9 mouse cellular contexts compared by ENCODE assay signal in the genomic region with DNA sequence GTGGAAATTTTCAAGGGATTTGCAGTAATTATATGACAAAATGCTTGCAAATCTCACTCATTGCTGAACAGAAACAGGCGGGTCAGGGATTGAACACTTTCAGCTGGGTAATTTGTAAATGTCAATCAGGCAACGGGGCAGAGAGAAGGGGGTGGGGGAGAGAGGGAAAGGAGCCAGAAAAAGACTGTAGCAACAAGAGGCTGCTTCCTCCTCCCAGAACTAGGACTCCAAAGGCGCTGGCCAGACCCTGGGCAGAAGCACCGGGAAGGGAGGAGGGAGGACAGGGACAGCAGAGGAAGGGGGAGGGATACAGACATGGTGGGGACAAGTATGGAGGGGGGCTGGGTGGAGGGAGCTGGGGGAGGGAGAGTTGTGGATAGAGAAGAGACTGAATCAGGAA. TPM values are rescaled to one million over a fixed set of nuclear protein-coding genes. Genes with fewer than 3 reads are reported as not detected.
A peak's percentile ranks its signal among the peaks of the same experiment; 100 is the strongest.
DNase-seq lines count a peak whose midpoint lies in the region; ATAC-seq and TF ChIP-seq lines count a peak whose summit lies in the region.
"Had no signal": no experiment of that assay in that cellular context is flagged by ENCODE, and none has a peak within 500 bp of the region (broad histone marks: within the 10 kb centered on the region; RNA-seq: fewer than 3 reads in every experiment).

No protein-coding gene starts in this region.

- 6% methylated on average over 4 of the region's 4 CpGs for WGBS in lung, postnatal 0 days
- 3% methylated on average over 4 of the region's 4 CpGs for WGBS in embryonic facial prominence, embryonic 14.5 days
- 0% methylated on average over 4 of the region's 4 CpGs for WGBS in hindbrain, embryonic 16.5 days
- WGBS in stomach, embryonic 16.5 days = 7% methylated on average over 4 of the region's 4 CpGs

- no peaks in the 10 kb centered on the region for H3K9me3 ChIP-seq in lung, postnatal 0 days (ENCODE audit: low read length)
- H3K9me3 ChIP-seq in embryonic facial prominence, embryonic 14.5 days (ENCODE audit: control insufficient read depth, low read length) = no peaks in the 10 kb centered on the region
- H3K9me3 ChIP-seq in hindbrain, embryonic 16.5 days (ENCODE audit: control insufficient read depth, low read length) = no peaks in the 10 kb centered on the region
- no peaks in the 10 kb centered on the region for H3K9me3 ChIP-seq in stomach, embryonic 16.5 days (replicated peaks; ENCODE audit: control insufficient read depth, low read length)
- H3K9me3 ChIP-seq: stomach, embryonic 15.5 days had no signal

- peak; percentile 13 for DNase-seq in lung, postnatal 0 days (ENCODE audit: low spot score)
- DNase-seq in lung, postnatal 36 days = no peak
- peak; percentile 76 for DNase-seq in embryonic facial prominence, embryonic 14.5 days (ENCODE audit: low spot score)
- DNase-seq in MN1 (ENCODE audit: low spot score) = no peak
- no peak for DNase-seq in B cell, adult 2 months
- DNase-seq: gastrocnemius, postnatal 10 days had no signal

- ATAC-seq in lung, postnatal 0 days = no peak
- ATAC-seq in embryonic facial prominence, embryonic 14.5 days (ENCODE audit: low read depth) = 0 out of 2 replicates have a peak, but pooled peaks have one; percentile 60
- ATAC-seq in hindbrain, embryonic 16.5 days = peak; percentile 53; the same call in 1 of the 2 replicates
- ATAC-seq in stomach, embryonic 16.5 days (ENCODE audit: insufficient read depth, low FRiP score) = 0 out of 2 replicates have a peak, but pooled peaks have one; percentile 33

- no peaks in the 10 kb centered on the region for H3K4me1 ChIP-seq in lung, postnatal 0 days (ENCODE audit: insufficient read depth, low read depth, low read length)
- 0 out of 2 replicates have a peak, but pooled peaks cover 9% of the 10 kb centered on the region for H3K4me1 ChIP-seq in embryonic facial prominence, embryonic 14.5 days (ENCODE audit: control insufficient read depth, insufficient read depth, low read length)
- H3K4me1 ChIP-seq in hindbrain, embryonic 16.5 days (ENCODE audit: control insufficient read depth, insufficient read depth, low read depth, low read length) = peaks cover 27% of the 10 kb centered on the region
- peaks cover 3% of the 10 kb centered on the region; the same call in 1 of the 2 replicates for H3K4me1 ChIP-seq in stomach, embryonic 16.5 days (ENCODE audit: control insufficient read depth, insufficient read depth, low read length)

- H3K4me2 ChIP-seq in lung, postnatal 0 days (replicated peaks; ENCODE audit: low read depth, low read length) = no peak overlapping the region
- no peak overlapping the region for H3K4me2 ChIP-seq in embryonic facial prominence, embryonic 14.5 days (ENCODE audit: low read depth, low read length)
- peak overlapping the region; percentile 7; the same call in 1 of the 2 replicates for H3K4me2 ChIP-seq in hindbrain, embryonic 16.5 days (ENCODE audit: low read length)
- no peak overlapping the region for H3K4me2 ChIP-seq in stomach, embryonic 16.5 days (ENCODE audit: low read depth, low read length)
- H3K4me2 ChIP-seq: stomach, embryonic 15.5 days had no signal

- H3K36me3 ChIP-seq in lung, postnatal 0 days (ENCODE audit: insufficient read depth, low read length) = no peaks in the 10 kb centered on the region
- no peaks in the 10 kb centered on the region for H3K36me3 ChIP-seq in embryonic facial prominence, embryonic 14.5 days (ENCODE audit: control insufficient read depth, insufficient read depth, low read length)
- H3K36me3 ChIP-seq in hindbrain, embryonic 16.5 days (ENCODE audit: control insufficient read depth, insufficient read depth, low read length) = no peaks in the 10 kb centered on the region
- H3K36me3 ChIP-seq in stomach, embryonic 16.5 days (ENCODE audit: control insufficient read depth, insufficient read depth, low read length) = no peaks in the 10 kb centered on the region
- H3K36me3 ChIP-seq: stomach, embryonic 15.5 days had no signal

- H3K27me3 ChIP-seq in lung, postnatal 0 days (replicated peaks; ENCODE audit: insufficient read depth, low read length) = no peaks in the 10 kb centered on the region
- H3K27me3 ChIP-seq in embryonic facial prominence, embryonic 14.5 days (replicated peaks; ENCODE audit: control insufficient read depth, insufficient read depth, low read length) = peaks cover 15% of the 10 kb centered on the region; the same call in 1 of the 2 replicates
- no peaks in the 10 kb centered on the region for H3K27me3 ChIP-seq in hindbrain, embryonic 16.5 days (replicated peaks; ENCODE audit: control insufficient read depth, insufficient read depth, low read length)
- H3K27me3 ChIP-seq in stomach, embryonic 16.5 days (ENCODE audit: control insufficient read depth, insufficient read depth, low read length) = peaks cover 9% of the 10 kb centered on the region

- no peak overlapping the region for H3K9ac ChIP-seq in lung, postnatal 0 days (replicated peaks; ENCODE audit: low read depth)
- H3K9ac ChIP-seq in embryonic facial prominence, embryonic 14.5 days (ENCODE audit: low read depth, low read length) = no peak overlapping the region
- H3K9ac ChIP-seq in hindbrain, embryonic 16.5 days (ENCODE audit: low read depth, low read length) = no peak overlapping the region
- no peak overlapping the region; the same call in 1 of the 2 replicates for H3K9ac ChIP-seq in stomach, embryonic 16.5 days (ENCODE audit: low read length)
- H3K9ac ChIP-seq: stomach, embryonic 15.5 days had no signal

- TF ChIP-seq EP300 in lung, postnatal 0 days (IDR thresholded peaks at IDR 0.05) = no peak

- H3K27ac ChIP-seq in lung, postnatal 0 days (ENCODE audit: low read length) = no peak overlapping the region
- no peak overlapping the region for H3K27ac ChIP-seq in embryonic facial prominence, embryonic 14.5 days (replicated peaks; ENCODE audit: low read depth, low read length)
- peak overlapping the region; percentile 19 for H3K27ac ChIP-seq in hindbrain, embryonic 16.5 days (ENCODE audit: low read depth, low read length)
- no peak overlapping the region for H3K27ac ChIP-seq in stomach, embryonic 16.5 days (ENCODE audit: low read length)
- H3K27ac ChIP-seq: stomach, embryonic 15.5 days had no signal

- no peak overlapping the region for H3K4me3 ChIP-seq in lung, postnatal 0 days (ENCODE audit: low read depth, low read length)
- H3K4me3 ChIP-seq in embryonic facial prominence, embryonic 14.5 days (ENCODE audit: low read depth, low read length) = no peak overlapping the region
- no peak overlapping the region for H3K4me3 ChIP-seq in hindbrain, embryonic 16.5 days (ENCODE audit: low read length)
- no peak overlapping the region for H3K4me3 ChIP-seq in stomach, embryonic 16.5 days (replicated peaks; ENCODE audit: low read length)
- H3K4me3 ChIP-seq: stomach, embryonic 15.5 days had no signal

- no peak for TF ChIP-seq CTCF in lung, postnatal 0 days (IDR thresholded peaks at IDR 0.05)

RNA-seq across cellular contexts. Expression of a gene that starts 43.8 kb away (rescaled TPM):
- 5.3 and 6.5 TPM in 2 replicates for polyA plus RNA-seq in lung, postnatal 0 days (2015; fragmentation: Nextera tagmentation; extraction: Ambion mirVana)
- 7.9 and 12.0 TPM in 2 replicates for polyA plus RNA-seq in embryonic facial prominence, embryonic 14.5 days (2014; fragmentation: Nextera tagmentation; extraction: Ambion mirVana)
- 18.9 and 26.0 TPM in 2 replicates for polyA plus RNA-seq in hindbrain, embryonic 16.5 days (2015; fragmentation: Nextera tagmentation; extraction: Ambion mirVana)
- 12.1 and 13.2 TPM in 2 replicates for polyA plus RNA-seq in stomach, embryonic 16.5 days (2015; fragmentation: Nextera tagmentation; extraction: Ambion mirVana)

RNA-seq across cellular contexts. Expression of a gene that starts 53.2 kb away (rescaled TPM):
- polyA plus RNA-seq in lung, postnatal 0 days (2015; fragmentation: Nextera tagmentation; extraction: Ambion mirVana) = 9.1 and 9.3 TPM in 2 replicates
- 13.7 and 15.7 TPM in 2 replicates for polyA plus RNA-seq in embryonic facial prominence, embryonic 14.5 days (2014; fragmentation: Nextera tagmentation; extraction: Ambion mirVana)
- 11.0 and 11.1 TPM in 2 replicates for polyA plus RNA-seq in hindbrain, embryonic 16.5 days (2015; fragmentation: Nextera tagmentation; extraction: Ambion mirVana)
- polyA plus RNA-seq in stomach, embryonic 16.5 days (2015; fragmentation: Nextera tagmentation; extraction: Ambion mirVana) = 25.5 and 29.5 TPM in 2 replicates

Comparison
In these comparisons a context has a peak if more than half of its experiments do, and no peak if none do; other contexts are left out.
1. DNase-seq: peak in lung, postnatal 0 days (single experiment) and embryonic facial prominence, embryonic 14.5 days (single experiment); none in lung, postnatal 36 days (single experiment), MN1 (single experiment) and B cell, adult 2 months (0 of 2).